Mouse (Mus musculus) lung, postnatal 4 days (tissue): ENCODE results near the gene Ccdc122.
A peak's percentile ranks its signal among the peaks of the same experiment; 100 is the strongest.
"Not testable (repeated sequence)": the region's sequence is repeated elsewhere in the genome, so short reads cannot be mapped to it uniquely, and the experiment has no call there.

Experiments
- DNase-seq, 2 experiments: peaks; one replicate each; pipeline ENCODE4 v3.0.0; 2021

The Ccdc122 gene

DNA sequence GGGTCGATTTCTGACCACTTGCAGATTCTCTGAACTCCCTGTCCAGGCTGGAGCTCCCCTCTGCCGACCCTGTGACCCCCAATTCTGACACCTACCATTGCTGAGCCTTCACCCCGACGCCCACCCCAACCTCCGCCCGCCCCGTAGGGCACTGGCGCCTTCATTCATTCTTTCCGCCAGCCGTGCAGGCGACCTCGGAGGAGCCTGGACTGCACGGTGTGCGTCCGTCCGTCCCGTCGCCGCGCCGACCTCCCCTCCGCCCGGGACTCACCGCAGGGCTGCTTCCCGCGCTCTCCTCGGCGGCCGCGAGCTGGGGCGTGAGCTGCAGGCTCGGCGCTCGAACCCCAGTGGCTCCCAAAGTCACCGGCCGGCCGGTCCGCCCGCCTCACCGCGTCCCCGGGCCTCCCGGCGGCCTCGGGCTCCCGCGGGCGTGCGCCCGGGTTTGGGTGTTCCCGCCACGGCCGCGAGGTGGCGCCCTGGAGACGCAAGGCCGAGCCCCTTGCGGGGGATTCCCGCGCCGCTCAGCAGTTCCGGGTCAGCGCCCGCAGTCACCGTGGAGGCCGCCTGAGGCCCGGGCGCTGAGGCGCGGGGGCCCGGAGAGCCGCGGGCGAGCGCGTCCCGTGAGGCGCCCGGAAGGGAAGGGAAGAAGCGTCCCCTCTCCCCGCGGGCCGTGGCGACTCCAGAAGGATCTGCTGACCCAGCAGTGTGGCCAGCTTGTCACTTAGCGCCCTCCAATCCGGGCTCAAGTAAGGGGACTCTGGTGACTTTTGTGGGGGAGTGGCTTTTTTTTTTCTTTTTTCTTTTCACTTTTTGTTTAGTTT is at the start of gene Ccdc122, which contains the start of gene Lacc1:
Gene Ccdc122 (plus strand): TSS at position 547 of the 821 bp plus-strand sequence.
Gene Lacc1 (minus strand): TSS at position 679 of the 821 bp plus-strand sequence.
- DNase-seq: peak; percentile 88 to 91

DNA sequence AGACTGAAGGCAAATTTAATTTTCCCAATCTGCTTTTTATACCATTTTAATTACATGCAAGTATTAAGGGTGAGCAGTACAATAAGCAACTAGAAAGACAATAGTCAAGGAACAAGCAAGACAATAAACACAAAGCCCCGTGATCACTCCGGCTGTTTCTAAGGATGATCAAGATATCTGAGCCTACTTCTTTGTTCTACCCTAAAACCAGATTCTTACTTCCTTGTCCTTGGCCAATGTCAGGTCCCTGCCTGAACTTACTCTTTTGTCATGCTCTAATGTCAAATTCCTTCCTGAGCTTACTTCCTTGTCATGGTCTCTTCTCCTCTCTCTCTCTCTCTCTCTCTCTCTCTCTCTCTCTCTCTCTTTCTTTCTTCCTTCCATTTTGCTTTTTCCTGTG is 46.2 kb upstream of the Ccdc122 start:
- not testable (repeated sequence) for DNase-seq

DNA sequence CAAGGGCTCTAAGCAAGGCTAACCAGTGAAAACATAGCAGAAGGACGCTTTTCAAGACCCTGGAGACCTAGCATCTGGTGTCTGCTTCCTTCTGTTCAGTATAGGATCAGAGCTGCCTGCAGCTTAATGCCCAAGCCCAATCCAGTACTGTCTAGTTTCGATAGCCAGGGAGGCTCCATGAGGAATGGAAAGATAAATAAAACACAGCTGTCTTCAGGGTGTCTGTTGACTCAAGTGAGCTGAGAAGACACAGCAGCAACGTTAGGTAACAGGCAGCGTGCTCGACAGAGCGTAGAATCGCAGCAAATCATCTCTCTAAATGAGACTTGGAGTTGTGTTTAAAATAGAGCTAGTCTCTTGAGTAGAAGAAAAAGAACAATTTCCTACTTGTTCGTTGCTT is 31.8 kb upstream of the Ccdc122 start:
- DNase-seq: peak in 1 of 2 experiments; percentile 33

DNA sequence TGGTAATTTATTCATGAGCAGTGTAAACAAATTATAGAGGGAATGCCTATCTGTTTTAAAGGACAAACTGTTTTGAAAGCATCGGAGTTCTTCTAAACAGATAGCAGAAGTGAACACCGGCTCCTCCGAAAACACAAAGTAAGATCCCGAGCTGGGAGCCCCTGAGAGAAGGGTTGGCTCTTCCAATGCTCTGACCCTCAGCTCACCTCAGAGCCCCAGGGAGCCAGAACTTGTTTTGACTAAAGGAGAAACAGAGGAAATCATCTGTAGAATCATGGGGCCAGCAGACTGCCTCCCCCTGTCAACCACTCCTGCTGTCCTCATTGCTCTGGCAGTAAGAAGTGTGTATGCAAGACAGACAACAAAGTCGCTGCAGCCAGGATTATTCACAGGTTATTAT is 31.0 kb upstream of the Ccdc122 start:
- no peak for DNase-seq

DNA sequence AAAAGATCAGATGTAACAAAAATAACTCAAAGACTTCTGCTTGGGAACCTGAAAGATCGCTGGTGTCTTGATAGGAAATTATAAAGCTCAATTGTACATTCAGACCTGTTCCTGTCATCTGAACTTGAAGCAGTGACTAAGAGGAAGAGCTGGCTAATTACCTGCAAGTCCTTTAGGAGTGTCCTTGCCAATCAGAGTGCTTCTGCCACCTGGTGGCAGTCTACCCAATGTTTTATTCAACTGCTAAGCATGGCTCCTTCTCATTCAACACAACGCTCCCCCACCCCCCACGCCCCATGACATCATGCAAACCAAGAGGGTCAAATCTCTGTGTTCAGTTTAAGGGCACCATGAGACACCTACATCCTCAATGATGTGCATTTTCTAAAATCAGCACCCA is 28.3 kb upstream of the Ccdc122 start:
- DNase-seq: peak; percentile 66 to 83

DNA sequence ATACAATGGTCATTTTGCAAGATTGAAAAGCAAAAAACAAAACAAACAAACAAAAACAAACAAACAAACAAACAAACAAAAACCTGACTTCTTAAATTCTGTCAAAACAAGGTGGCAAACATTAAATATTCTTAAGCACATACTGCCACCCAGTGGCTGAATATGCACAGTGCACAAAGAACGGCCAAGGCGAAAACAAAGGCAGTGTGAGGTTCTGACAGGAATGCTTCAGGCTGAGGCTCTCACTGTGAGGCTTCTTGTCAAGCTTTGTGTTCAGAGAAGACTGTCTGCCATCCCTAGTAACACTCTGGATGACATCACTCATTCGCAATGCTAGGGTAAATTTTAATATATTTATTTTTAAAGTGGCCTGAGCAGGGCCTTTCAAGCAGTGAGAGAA is 24.8 kb upstream of the Ccdc122 start:
- peak; percentile 46 to 74 for DNase-seq

DNA sequence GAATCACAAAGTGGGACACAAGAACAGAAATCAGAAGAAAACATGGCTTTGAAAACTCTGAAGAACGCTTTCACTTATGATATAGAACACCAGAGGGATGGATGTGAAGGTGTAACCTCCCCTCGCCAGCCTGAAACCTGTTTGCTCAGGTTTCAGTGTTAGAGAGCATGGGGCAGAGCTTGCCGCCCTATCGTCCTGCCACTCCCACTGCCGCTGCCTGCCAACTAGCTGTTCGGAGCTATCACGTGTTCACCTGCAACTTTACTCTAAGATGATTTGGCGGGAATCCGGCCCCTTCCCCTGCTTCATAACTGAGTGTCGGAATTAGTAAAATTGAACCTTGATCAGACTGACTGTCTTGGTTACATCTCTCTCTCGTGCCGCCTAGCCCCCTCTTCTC is 19.8 kb upstream of the Ccdc122 start:
- not testable (repeated sequence) for DNase-seq

DNA sequence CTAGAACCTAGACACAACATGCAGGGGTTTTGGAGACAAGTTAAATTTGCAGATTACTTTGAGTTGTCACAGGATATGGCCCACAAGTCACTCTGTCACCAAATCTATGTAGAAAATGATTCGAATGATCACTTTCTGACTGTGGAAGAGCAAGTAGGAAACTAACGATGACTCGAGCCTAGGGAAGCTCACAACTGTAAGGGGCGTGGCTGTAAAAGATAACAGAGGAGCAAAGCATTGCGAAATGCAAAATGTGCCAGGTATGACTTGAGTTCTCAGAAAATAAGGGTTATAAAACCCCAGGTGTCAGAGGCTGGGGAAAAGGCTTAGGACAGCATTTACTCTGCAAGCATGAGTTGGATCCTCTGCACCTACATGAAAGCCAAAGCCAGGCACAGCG is 19.4 kb upstream of the Ccdc122 start:
- DNase-seq: no peak

DNA sequence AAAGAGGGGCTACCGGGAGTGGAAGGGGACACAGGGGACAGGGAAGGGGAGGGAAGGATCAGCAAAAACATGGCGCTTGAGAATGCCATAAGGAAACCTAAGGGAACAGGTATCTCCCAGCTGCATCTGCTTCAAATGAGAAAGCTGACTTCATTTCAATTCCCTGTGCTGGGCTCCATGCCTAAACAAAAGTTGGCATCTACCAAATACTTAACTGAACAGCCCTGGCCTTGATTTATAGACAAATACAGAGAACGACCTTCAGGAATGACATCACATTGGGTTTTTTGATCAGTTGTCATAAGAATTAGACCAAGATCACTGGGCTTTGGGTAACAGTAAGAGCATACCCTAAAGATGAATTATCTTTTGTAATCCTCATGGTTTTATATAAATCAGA is 12.1 kb upstream of the Ccdc122 start:
- no peak for DNase-seq

DNA sequence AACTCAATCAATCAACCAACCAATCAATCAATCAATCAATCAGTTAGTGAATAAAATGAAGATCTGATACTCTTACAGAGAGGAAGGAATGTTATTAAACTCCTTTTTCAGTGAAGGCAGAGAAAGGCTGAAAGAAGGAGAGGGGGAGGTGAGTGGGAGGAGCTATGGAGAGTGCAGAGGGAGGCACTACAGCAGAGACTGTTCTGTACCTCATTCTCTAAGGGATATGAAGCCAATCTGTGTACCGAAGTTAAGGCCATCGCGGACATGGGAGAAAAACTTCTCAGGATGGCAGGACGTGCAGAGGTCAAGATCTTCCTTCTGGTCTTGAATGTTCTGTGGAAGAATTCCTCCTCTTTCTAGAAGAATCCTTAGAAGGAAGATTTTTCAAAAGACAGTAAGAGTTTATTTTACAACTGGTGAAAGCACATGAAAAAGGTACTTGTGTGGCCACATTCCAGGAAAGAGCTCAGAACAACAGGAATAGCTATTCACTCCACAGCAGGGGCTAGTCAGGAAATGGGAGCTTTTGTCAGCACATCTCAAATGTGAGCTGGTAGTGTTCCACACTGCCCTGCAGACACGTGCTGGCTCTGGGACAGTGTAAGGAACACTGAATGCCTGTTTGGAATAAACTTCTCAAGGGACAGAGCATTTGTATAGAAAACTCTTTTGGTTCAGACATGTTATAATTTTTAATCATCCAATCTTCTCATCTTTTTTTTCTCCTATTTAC is 7.1 kb upstream of the Ccdc122 start:
- no peak for DNase-seq

DNA sequence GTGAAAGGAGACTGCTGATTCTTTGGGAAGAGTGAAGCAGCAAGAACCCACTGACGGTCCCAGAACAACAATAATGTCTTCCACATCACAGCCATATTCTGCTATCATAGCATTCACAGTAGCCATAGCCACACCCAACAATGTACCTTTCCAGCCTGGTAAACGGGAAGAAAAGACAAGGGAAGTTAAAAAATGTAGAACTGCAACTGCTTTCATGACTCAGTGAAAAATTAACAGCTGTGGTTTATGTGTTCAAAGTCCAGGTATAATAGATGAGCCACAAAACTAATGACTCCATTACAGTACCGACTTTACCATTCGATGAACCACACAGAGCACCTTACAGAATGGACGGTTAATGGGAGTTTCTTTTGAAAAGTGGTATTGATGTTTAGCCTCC is 5.8 kb upstream of the Ccdc122 start:
- DNase-seq: no peak

DNA sequence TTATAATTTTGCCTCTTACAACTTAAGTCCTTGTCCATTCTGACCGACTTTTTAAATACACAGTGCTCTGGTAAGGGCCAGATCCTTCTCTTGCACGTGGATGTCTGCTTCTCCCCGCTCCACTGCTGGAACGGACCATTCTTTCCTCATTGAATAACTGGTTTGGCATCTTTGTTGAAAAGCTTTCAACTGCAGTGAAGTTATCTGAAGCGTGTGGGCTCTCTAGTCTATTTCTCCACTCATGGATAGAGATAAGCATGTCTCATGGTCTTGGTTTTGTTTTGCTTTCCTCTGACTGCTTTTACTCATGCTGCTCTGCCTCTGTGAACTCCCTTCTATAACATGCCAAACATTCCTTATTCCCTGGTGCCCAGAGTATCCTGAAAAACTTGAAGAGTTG is 4.1 kb upstream of the Ccdc122 start:
- DNase-seq: peak in 1 of 2 experiments; percentile 30

DNA sequence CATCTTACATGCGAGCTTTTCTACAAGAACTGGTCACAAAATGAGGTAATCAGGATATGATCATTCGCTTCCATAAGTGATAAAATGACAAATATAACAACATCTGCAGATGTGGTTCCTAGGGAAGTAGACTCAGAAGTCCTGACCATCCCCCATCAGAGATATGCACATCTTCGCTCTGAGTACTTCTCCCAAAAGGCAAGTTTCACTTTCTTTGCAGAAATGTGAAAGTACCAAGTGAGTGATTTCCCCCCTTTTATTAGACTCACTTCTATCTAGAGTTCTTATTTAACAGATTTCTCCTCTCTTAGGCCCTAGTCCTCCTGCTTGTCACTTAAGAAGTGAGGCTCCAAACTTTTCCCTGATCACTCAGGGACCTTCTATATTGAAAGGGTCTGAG is 3.2 kb upstream of the Ccdc122 start:
- no peak for DNase-seq

DNA sequence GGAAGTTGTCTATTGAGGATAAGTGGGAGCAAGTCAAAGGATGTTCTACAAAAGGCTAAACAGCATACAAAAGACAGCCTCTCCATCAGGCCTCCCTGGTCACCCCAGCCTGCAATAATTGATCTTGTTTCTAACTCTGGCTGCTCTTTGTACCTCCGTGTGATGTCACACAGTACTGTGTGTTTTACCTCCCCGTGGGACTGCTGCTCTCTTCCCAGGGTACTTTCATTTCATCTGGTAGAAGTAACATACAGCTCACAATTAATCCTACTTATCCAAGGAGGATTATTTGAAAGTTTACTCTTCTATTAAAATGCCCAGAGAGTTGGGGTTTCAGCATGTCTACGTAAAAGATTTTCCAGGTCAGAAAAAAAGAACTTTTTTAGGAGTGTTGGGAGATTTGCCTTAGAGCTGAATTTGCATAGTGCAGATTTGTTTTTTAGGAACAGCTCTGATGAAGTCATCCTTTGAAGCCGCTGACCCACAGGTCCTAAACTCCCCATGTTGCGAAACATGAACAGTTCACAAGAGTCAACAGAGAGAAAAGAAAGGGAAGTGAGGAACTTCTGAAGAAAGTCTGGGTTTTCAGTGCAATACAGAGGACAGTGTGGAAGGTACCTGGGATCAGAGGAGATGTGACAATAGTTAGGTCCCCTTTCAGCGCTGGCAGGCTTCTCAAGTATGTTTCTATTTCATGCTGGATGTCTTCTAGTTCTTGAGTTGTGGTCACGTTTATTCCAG is 2.2 kb upstream of the Ccdc122 start:
- DNase-seq: no peak

DNA sequence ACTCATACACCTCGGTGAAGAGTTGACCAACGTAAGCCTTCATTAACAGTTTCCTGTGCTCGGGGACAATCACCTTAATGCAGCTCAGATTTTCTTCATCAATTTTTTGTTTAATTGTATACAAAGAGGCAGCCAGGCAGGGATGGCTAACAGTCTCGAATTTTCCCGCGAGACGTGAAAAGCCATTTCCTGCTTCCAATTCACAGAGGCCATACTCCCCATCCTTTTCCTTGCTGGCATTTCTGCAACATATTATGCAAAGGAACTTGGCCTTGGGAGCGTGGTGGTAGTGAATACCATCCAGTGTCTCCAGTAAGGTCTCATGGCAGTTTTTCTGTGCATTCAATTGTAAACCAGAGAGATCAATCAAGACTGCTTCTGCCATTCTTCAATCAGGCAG is 1.6 kb upstream of the Ccdc122 start:
- DNase-seq: no peak

DNA sequence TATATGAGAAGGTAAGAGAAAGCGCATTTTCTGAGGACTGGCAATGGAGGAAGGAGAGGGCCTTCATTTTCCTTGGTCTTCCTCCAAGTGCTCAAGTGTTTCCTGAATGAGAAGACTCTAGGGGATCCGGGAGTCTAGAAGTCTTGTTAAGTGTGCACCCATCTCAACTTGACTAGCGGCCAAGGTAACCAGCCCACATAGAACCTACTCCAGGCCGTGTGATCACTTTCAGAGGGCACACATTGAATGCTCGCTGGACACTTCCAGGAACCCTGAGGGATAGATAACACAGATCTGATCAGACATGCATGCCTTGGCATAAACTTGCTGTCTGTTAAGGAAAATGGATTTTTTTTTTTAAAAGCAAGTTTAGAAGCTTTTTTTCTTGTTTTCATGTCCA is 758 bp downstream of the Ccdc122 start:
- DNase-seq: no peak

DNA sequence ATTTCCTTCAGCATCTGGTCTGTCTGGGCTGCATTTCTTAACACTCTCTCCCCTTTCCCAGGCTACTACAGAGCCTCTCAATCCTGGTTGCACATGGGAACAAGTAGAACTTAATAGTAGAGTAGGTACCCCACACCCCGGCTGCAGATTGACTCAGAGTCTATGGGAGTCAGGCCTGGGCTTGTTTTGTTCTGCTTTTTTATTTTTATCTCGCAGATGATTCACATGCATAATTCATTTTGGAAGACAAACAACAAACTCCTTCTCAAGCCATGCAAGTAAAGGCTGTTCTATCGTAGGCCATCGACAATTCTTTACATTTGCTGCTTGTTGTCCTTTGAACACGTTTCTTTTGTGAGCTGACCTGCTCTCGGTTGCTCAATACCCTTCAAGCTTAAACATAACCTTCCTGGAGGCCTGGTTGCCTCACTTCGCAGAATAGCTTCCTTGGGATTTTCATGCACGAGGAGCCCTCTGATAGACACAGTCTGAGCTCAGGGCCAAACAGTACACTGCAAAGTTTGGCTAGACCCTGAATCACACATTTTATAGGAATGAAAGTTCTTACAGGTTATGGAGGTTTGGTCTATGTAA is 1.4 kb downstream of the Ccdc122 start:
- no peak for DNase-seq

DNA sequence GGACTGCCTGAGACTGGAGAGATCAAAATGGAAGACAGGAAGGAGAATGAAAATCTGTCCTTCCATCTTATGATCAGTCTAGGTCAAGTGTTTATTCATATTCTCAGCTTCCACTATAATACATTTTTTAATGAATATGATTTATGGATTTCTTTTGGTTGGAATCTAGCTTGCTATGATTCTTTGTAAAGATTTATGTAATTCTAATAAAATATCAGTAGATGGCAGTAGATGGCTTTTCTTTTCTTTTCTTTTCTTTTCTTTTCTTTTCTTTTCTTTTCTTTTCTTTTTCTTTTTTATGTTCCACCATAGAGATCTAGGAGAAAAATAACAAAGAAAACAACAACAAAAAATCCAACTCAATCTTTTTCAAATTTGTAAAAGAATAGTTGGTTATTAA is 16.7 kb downstream of the Ccdc122 start:
- no peak for DNase-seq

DNA sequence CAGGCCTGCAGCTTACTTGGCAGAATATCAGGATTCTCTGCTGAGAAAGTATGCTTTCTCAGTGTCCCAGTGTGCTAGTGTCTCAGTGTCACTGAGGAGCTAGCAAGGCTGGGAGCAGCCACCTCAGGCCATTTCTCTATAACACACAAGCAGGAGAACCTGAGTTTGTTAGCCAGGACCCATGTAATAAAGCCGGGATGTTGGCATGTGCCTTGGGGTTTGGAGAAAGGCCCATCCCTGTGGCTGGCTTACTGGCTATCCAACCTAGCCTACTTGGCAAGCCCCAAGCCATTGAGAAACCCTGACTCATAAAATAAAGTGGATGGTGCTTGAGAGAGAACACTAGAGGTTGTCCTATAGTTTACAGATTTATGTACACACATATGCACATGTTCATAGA is 32.8 kb downstream of the Ccdc122 start:
- no peak for DNase-seq

DNA sequence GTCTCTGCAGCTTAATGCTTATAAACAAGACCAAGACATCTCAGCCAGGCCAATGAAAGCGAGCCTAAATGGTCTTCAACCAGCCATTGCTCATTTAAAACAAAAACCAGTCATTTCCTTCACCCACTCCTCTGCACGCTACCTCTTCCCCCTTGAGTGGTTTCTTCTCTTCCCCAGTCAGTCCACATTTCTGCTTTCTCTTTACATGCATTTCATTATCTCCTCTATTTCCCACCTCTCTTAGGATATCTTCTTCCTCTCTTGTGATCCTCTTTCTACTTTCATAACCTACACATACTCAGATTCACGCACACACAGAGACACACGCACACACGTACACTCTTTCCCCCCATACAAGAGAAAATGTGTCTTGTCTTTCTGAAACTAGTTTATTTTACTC is 44.7 kb downstream of the Ccdc122 start:
- DNase-seq: no peak

DNA sequence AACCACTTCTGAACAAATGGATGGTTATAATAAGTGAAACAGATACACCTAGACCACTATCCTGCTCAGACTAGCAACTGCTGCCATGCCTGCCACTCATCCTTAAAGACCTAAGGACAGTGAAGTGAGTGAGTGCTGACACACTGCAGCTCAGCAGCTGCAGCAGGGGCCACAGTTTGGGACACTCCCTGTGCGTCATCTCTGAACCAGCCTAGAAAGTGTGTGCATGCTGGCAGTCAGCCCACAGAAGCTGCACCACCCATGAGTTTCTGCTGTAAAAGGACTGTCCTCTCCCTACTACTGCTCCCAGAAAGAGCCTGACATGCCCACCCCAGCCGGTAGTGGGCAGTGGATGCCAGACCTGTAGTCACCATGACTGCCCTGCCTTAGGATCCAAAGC is 63.7 kb downstream of the Ccdc122 start:
- peak in 1 of 2 experiments; percentile 21 for DNase-seq

DNA sequence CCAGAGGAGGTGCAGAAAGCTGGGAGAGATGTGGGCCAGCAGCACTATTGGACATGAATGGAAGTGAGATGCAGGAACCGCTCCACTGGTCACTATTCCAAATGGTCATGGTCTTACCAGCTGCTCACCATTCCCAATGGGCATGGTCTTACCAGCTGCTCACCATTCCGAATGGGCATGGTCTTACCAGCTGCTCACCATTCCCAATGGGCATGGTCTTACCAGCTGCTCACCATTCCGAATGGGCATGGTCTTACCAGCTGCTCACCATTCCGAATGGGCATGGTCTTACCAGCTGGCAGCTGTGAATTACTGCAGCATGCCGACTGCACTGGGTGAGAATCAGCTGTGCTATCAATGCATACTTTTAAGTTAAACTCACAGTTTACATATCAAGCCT is 74.0 kb downstream of the Ccdc122 start:
- DNase-seq: not testable (repeated sequence)

DNA sequence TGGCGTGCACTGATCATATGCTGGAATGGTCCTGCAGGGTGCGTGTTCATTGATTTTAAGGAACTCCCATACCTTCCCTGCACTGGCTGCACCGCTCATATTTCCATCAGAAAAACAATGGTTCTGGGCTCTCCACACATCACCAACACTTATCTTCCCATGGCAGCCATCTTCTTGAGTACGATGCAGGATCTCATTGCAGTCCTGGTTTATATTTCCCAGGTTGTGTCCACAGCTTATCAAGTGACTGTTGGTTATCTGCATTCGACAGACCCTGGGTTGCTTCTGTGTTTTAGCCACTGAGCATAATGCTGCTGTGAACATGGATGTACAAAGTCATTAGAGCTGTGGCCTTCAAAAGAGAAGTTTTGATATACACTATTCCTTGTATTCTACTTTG is 94.0 kb downstream of the Ccdc122 start:
- DNase-seq: no peak
